Mouse (Mus musculus) adrenal gland, postnatal 36 days (tissue): Measurements from ENCODE around the gene Mgarp. TPM values are rescaled to one million over a fixed set of nuclear protein-coding genes. Genes with fewer than 3 reads are reported as not detected.
"Not testable (repeated sequence)": the region's sequence is repeated elsewhere in the genome, so short reads cannot be mapped to it uniquely, and the experiment has no call there.

ENCODE experiments used
- DNase-seq, 2 experiments: peaks; one replicate each; pipeline ENCODE4 v3.0.0; 2021; ENCODE audit warnings: mixed read lengths in 1 of 2
- long read RNA-seq, 2 experiments: library from polyadenylated mRNA; stranded (forward); transcript quantifications; one replicate each; pipeline ENCODE4 v2.0.0; 2021; ENCODE audit warnings: borderline sequencing depth in 2 of 2
- total RNA-seq, 2 experiments: library from RNA; stranded (reverse); gene quantifications; 2 replicates each; pipeline ENCODE4 v1.2.3; 2021

Mgarp gene
- total RNA-seq: 1,000 to 10,000 TPM in 1 of 2 experiments, 100 to 1,000 TPM in 1; 736 to 1,311 TPM
- long read RNA-seq, experiment 1, transcript Mgarp-201 (4 exons, 1,232 nt): major isoform, 1,471 of 1,713 reads
- long read RNA-seq, experiment 1, transcript Mgarp-202 (4 exons, 1,409 nt): minor isoform, 165 of 1,713 reads
- long read RNA-seq, experiment 1, partial matches to known transcripts: 39 of 1,713 reads
- long read RNA-seq, experiment 1, other reads (novel, unspliced or antisense): 35 of 1,713 reads
- long read RNA-seq, experiment 2, transcript Mgarp-201 (4 exons, 1,232 nt): major isoform, 604 of 693 reads
- long read RNA-seq, experiment 2, transcript Mgarp-202 (4 exons, 1,409 nt): minor isoform, 63 of 693 reads
- long read RNA-seq, experiment 2, partial matches to known transcripts: 14 of 693 reads
- long read RNA-seq, experiment 2, other reads (novel, unspliced or antisense): 12 of 693 reads

DNA sequence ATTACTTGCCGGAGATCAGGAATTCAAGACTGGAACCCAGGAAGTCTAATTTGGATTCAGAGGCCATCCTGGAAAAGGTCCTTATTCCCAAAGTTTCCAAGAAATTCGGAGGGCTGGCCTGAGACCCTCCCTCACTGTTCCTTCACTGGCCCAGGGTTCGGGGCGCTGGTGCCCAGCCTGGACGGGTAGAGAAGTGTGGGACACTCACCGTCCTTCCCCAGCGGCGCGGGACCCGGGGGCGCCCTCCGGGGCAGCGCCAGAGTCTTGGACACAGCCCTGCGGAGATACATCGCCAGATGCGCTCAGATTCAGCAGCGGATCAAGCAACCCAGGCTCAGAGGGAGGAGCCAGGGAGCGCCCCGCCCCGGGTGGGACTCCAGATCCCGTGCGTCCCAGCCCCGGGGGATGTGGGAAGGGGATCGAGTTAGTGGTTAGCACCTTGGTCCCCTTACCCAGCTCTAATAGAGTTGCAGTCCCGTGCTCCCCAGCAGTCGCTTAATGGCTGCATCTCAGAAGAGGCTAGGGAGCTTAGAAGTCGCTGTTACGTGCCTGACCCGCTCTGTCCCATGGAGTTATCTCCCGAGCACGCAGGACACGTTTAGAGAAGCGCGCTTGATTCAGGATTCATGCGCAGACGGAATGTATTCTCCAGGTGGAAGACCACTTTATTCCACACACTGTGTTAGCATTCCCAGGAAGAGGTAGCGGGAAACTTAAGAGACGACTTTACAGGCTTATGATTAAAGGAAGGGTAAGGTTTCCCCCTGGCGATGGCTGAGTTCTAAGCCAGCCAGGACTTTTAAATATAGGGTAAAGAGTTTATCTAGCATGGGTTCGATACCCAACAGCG, at the start of gene Mgarp:
Mgarp (minus strand) TSS at position 520 of the 850 bp plus-strand sequence.
- peak; percentile 93 to 96 for DNase-seq

DNA sequence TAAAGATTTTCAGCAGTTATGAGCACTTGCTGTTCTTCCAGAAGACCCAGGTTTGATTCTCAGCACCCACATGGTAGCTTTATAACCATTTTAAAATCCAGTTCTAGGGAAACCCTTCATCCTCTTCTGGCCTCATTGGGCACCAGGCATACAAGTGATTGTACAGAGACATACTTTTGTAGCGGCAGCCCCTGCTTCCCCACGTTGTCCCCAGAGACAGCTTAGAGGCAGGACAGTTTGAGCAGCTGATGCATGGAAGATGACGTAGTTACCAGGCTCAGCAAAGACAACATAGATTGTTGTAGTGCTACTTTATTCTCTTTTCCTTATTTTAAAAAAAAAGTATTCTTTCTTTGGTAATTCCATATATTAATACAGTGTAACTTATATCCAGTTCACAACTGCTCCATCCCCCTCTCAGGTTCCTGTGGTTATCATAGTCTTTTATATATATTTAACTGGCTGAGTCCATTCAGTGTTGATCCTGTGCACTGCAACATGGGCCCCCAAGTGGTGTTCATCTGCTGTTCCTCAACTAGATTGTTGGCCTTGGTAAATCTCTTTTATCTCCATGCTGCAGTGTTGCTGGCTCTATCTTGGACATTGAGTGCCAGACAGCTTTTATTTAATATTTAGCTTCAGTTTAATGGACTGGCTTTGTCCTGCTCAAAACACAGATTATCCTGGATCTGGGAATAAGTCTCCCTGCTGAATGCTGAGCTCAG, 38.5 kb upstream of the Mgarp start:
- DNase-seq: no peak

GRCm38 (mm10) chr3:51434364-51434763, 37.8 kb upstream of the Mgarp start:
- not testable (repeated sequence) for DNase-seq

DNA sequence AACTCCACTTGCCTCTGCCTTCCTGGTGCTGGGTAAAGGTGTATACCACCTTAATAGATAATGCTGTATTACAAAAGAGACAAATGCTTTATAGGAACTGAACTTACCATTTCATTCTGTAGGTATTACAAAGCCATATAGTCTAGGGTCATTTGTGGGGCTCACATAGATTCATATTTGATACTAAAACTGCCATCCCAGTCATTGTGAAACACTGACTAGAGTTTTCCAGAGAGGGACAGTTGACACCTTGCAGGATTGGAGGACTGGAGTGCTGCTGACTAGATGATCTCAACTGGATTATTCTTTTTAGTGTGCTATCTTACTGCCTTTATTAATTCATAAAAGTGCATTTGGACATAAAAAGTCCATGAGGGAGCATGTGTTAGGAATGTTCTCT, 28.9 kb upstream of the Mgarp start:
- no peak for DNase-seq

DNA sequence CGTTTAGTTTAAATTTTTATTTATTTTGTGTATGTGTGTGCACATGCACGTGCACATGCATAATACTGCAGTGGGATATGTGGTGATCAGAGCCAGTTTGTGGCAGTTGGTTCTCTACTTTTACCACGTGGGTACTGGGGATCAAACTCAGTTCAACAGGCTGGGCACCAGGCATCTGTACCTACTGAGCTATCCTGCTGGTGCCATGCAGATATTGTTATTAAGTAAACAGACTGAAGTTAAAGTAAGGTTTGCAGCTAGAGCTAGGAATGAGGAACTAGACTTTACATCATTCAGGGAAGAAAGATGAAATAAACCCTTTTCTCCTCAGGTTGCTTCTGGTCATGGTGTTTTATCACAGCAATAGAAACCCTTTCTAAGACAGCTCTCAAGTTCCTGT, 25.4 kb upstream of the Mgarp start:
- no peak for DNase-seq

- no peak for DNase-seq
Measured at GRCm38 (mm10) chr3:51417966-51418365, 21.4 kb upstream of the Mgarp start.

- DNase-seq: no peak
Measured at GRCm38 (mm10) chr3:51417485-51417884, 20.9 kb upstream of the Mgarp start.

GRCm38 (mm10) chr3:51417135-51417458, 20.6 kb upstream of the Mgarp start:
- DNase-seq: no peak

- peak; percentile 65 to 72 for DNase-seq
Measured at GRCm38 (mm10) chr3:51416364-51417134, 20.0 kb upstream of the Mgarp start.

DNA sequence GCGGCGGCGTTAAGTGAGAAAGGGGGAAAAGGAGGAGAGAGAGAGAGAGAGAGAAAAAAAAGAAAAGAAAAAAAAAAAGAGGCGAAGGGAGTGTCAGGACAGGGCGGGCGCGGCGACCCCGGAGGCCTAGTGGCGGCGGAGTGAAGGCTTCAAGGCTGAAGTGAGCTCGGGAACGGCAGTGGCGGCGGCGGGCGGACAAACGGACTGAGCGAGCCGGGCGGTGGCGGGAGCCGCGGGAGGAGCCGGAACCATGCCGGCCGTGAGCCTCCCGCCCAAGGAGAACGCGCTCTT, 19.5 kb upstream of the Mgarp start:
- DNase-seq: no peak

DNA sequence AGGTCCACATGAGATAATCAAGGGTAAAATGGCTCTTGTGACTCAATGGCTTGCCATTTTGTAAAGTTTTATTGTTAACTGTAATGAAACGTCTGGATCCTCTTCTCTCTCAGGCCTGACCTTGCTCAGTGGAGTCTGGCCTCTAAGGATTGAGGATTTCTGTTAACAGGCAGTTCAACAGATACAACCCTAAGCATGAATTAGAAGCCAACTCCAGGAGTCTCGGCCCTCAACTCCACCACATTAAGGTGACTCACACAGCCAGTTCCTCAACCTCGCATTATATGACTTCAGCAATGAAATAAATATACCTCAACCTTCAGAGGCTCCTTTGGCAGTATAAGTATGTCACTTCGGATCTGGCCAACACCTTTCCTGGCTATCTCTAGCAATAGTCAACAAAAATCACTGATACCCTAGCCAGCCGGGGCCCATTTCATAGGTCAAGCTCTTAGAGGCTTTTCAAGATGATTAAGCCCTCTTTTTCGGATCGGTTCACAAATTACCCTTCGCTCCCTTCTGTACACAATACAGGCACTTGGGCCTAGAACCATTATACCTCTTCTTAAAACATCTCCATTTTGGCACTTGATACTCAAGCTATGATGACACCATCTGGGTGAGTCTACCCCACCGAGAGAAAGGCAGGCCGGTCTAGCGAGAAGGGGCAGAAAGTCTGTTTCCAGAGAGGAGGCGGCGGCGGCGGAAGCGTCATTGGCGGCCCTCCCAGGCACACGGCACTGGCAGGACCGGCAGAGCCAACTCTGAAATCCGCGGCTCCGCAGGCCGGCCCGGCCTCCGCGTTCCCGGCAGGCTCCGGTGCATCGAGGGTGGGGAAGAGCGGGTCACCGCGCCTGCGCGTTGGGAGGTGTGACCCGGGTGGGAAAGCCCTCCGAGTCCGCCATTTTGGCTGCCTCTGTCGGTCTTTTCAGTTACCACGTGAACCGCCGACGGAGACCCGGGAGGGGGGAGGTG, 18.8 kb upstream of the Mgarp start, which contains the start of gene Naa15:
Naa15 (plus strand) TSS at position 51 of the 975 bp plus-strand sequence.
- DNase-seq: peak; percentile 98 to 99

GRCm38 (mm10) chr3:51413276-51413675, 16.7 kb upstream of the Mgarp start:
- DNase-seq: peak; percentile 50 to 68

GRCm38 (mm10) chr3:51412457-51412856, 15.9 kb upstream of the Mgarp start:
- DNase-seq: no peak

- DNase-seq: peak; percentile 99
Measured at GRCm38 (mm10) chr3:51408561-51409183, 12.1 kb upstream of the Mgarp start, which contains the start of gene Ndufc1. Gene Ndufc1, minus strand, starts transcription at chr3:51408988.

DNA sequence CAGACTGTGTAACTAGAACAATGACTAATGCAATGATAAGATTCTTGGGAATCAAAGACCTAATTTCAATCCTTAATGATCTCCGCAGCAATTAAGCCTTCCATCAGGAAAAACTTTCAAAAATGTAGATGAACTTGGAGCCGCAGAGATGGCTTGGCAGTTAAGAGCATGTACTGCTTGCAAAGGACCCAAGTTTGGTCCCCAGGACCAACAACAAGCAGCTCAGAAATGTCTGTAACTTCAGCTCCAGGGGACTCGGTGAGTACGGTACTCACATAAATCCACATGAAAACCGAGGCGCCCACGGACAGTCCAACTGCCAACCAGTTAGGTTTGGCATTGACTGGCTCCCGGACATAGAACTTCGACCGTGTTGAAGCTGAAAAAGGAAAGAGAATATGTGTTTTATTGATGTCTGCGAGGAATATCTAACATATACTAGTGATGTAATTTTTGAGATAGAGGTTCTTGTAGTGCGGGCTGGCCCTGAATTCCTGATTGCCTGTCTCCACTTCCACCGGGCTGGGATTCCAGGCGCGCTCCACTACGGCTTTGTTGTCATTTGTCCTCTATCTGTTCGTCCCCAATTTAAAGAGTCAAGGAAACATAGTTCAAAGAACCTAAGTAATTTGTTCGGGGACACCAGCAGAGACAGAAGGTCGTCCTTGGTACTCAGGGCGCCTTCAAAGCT, 11.5 kb upstream of the Mgarp start:
- peak; percentile 34 to 39 for DNase-seq

GRCm38 (mm10) chr3:51402628-51403027, 6.1 kb upstream of the Mgarp start:
- no peak for DNase-seq

- DNase-seq: not testable (repeated sequence)
Measured at GRCm38 (mm10) chr3:51402054-51402453, 5.5 kb upstream of the Mgarp start.

- peak in 1 of 2 experiments; percentile 47 for DNase-seq
Measured at GRCm38 (mm10) chr3:51400682-51401081, 4.1 kb upstream of the Mgarp start.

DNA sequence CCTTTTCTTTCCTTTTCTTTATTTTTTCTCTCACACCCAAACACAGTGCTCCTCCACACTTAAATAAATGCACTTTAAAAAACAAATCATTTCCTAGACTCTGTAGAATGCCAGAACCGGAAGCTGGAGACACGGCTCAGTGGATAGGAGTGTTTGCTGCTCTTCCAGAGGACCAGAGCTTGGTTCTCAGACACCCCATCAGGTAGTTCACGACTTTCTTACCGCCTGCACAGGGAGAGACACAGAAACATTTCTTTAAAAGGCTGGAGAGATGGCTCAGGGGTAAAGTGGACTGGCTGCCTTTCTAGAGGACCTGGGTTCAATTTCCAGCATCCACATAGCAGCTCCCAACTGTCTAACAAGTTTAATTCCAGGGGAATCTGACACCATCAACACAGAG, 3.0 kb upstream of the Mgarp start:
- DNase-seq: no peak
